Mouse (Mus musculus): ENCODE measurements at regions not wholly inside any gene's neighbourhood (a gene's known extent, or its start where the extent isn't known, plus 50 kb on each side); places are given as distances from the start of the nearest gene placed in this dataset.

- H3K4me3 ChIP-seq (ENCODE audit: control insufficient read depth in 1 of 2, insufficient read depth in 1 of 2, low read depth in 2 of 2, low read length in 2 of 2): no peak overlapping the region
- H3K79me2 ChIP-seq (ENCODE audit: control insufficient read depth, insufficient read depth, low read length, poor library complexity): no peaks in the 10 kb centered on the region
- H3K27ac ChIP-seq (ENCODE audit: control insufficient read depth, low read depth, low read length): no peak overlapping the region
- no peaks in the 10 kb centered on the region for H3K9me3 ChIP-seq (replicated peaks; ENCODE audit: insufficient read depth, low read length)
- H3K9ac ChIP-seq (ENCODE audit: control insufficient read depth, low read depth, low read length, poor library complexity, severe bottlenecking): no peak overlapping the region
- H3K36me3 ChIP-seq (ENCODE audit: control insufficient read depth in 1 of 2, insufficient read depth in 2 of 2, low read length in 2 of 2): no peaks in the 10 kb centered on the region
- peaks cover 0 to 1% of the 10 kb centered on the region in 2 experiments; a peak in 1 of 4 replicates for H3K27me3 ChIP-seq (ENCODE audit: control insufficient read depth in 1 of 2, insufficient read depth in 2 of 2, low read length in 2 of 2)
- no peak for DNase-seq (ENCODE audit: low read depth, low spot score)
- no peak for TF ChIP-seq ZMIZ1 (IDR thresholded peaks at IDR 0.05; ENCODE audit: low read depth, low read length)
- no peak for TF ChIP-seq TAL1 (IDR thresholded peaks at IDR 0.05; ENCODE audit: low read length)
- no peak for TF ChIP-seq MEF2A (IDR thresholded peaks at IDR 0.05; ENCODE audit: extremely low read depth, insufficient replicate concordance, low read depth, low read length, poor library complexity, severe bottlenecking)
- TF ChIP-seq UBTF (IDR thresholded peaks at IDR 0.05; ENCODE audit: borderline replicate concordance, insufficient read depth, low read depth, low read length): no peak
- TF ChIP-seq EP300 (IDR thresholded peaks at IDR 0.05; ENCODE audit: low read depth in 1 of 2, low read length in 2 of 2): no peak
- no peak for TF ChIP-seq USF2 (IDR thresholded peaks at IDR 0.05; ENCODE audit: borderline replicate concordance in 1 of 2, insufficient read depth in 1 of 2, low read depth in 1 of 2, low read length in 2 of 2)
- no peak for TF ChIP-seq NELFE (IDR thresholded peaks at IDR 0.05; ENCODE audit: low read depth, low read length)
- TF ChIP-seq RAD21 (IDR thresholded peaks at IDR 0.05; ENCODE audit: low read depth, low read length): no peak
- no peak for TF ChIP-seq E2F4 (IDR thresholded peaks at IDR 0.05; ENCODE audit: borderline replicate concordance, low read depth, low read length)
- TF ChIP-seq MYB (IDR thresholded peaks at IDR 0.05; ENCODE audit: low read depth, low read length): no peak
- TF ChIP-seq RCOR1 (IDR thresholded peaks at IDR 0.05; ENCODE audit: low read depth, low read length): no peak
- TF ChIP-seq POLR2AphosphoS2 (IDR thresholded peaks at IDR 0.05; ENCODE audit: low read length): no peak
- no peak for TF ChIP-seq CHD2 (IDR thresholded peaks at IDR 0.05; ENCODE audit: low read length)
- no peak for TF ChIP-seq ZNF384 (IDR thresholded peaks at IDR 0.05; ENCODE audit: low read depth, low read length)
- no peak for TF ChIP-seq POLR2A (IDR thresholded peaks at IDR 0.05; ENCODE audit: control insufficient read depth in 1 of 2, insufficient read depth in 1 of 2, low read depth in 1 of 2, low read length in 2 of 2, poor library complexity in 1 of 2)
- H3K4me1 ChIP-seq (ENCODE audit: control insufficient read depth in 1 of 2, insufficient read depth in 2 of 2, low read length in 2 of 2): no peaks in the 10 kb centered on the region
Observed at GRCm38 (mm10) chr10:19091110-19091509, 75.7 kb upstream of the Tnfaip3 start.

- DNase-seq (ENCODE audit: low read depth, low spot score): no peak
- Histone ChIP-seq H3K27ac (ENCODE audit: control insufficient read depth, low read depth, low read length) (no peak overlapping the region), H3K9me3 (replicated peaks; ENCODE audit: insufficient read depth, low read length) (no peaks in the 10 kb centered on the region), H3K36me3 (ENCODE audit: control insufficient read depth in 1 of 2, insufficient read depth in 2 of 2, low read length in 2 of 2) (no peaks in the 10 kb centered on the region), H3K27me3 (ENCODE audit: control insufficient read depth in 1 of 2, insufficient read depth in 2 of 2, low read length in 2 of 2) (peaks cover 0 to 3% of the 10 kb centered on the region in 2 experiments; a peak in 1 of 4 replicates), H3K79me2 (ENCODE audit: control insufficient read depth, insufficient read depth, low read length, poor library complexity) (no peaks in the 10 kb centered on the region), H3K4me3 (ENCODE audit: control insufficient read depth in 1 of 2, insufficient read depth in 1 of 2, low read depth in 2 of 2, low read length in 2 of 2) (no peak overlapping the region), H3K9ac (ENCODE audit: control insufficient read depth, low read depth, low read length, poor library complexity, severe bottlenecking) (no peak overlapping the region), H3K4me1 (ENCODE audit: control insufficient read depth in 1 of 2, insufficient read depth in 2 of 2, low read length in 2 of 2) (no peaks in the 10 kb centered on the region)
- TF ChIP-seq ZMIZ1 (IDR thresholded peaks at IDR 0.05; ENCODE audit: low read depth, low read length): no peak
- no peak for TF ChIP-seq MYC (IDR thresholded peaks at IDR 0.05; ENCODE audit: low read depth, low read length)
- TF ChIP-seq GATA1 (IDR thresholded peaks at IDR 0.05; ENCODE audit: low read depth, low read length): no peak
- no peak for TF ChIP-seq USF1 (IDR thresholded peaks at IDR 0.05; ENCODE audit: low read depth, low read length)
- TF ChIP-seq MAX (IDR thresholded peaks at IDR 0.05; ENCODE audit: low read length): no peak
- TF ChIP-seq POLR2A (IDR thresholded peaks at IDR 0.05; ENCODE audit: control insufficient read depth in 1 of 2, insufficient read depth in 1 of 2, low read depth in 1 of 2, low read length in 2 of 2, poor library complexity in 1 of 2): no peak
- no peak for TF ChIP-seq HCFC1 (IDR thresholded peaks at IDR 0.05; ENCODE audit: low read depth, low read length)
- no peak for TF ChIP-seq ZNF384 (IDR thresholded peaks at IDR 0.05; ENCODE audit: low read depth, low read length)
- no peak for TF ChIP-seq BHLHE40 (IDR thresholded peaks at IDR 0.05; ENCODE audit: borderline replicate concordance, low read depth, low read length)
- no peak for TF ChIP-seq SMC3 (IDR thresholded peaks at IDR 0.05; ENCODE audit: low read depth, low read length)
- TF ChIP-seq SIN3A (IDR thresholded peaks at IDR 0.05; ENCODE audit: low read length): no peak
- TF ChIP-seq UBTF (IDR thresholded peaks at IDR 0.05; ENCODE audit: borderline replicate concordance, insufficient read depth, low read depth, low read length): no peak
- no peak for TF ChIP-seq EP300 (IDR thresholded peaks at IDR 0.05; ENCODE audit: low read depth in 1 of 2, low read length in 2 of 2)
- no peak for TF ChIP-seq TAL1 (IDR thresholded peaks at IDR 0.05; ENCODE audit: low read length)
- no peak for TF ChIP-seq MAZ (IDR thresholded peaks at IDR 0.05; ENCODE audit: low read depth, low read length)
Observed at GRCm38 (mm10) chr10:19086995-19087394, 71.5 kb upstream of the Tnfaip3 start.
